Mouse (Mus musculus) embryo, embryonic 9.5 days (tissue): Measurements from ENCODE around the gene Tmem30c.

ENCODE experiments used
- DNase-seq: peaks from one replicate; pipeline ENCODE4 v3.0.0-alpha.2; 2017; ENCODE audit errors: extremely low spot score

Tmem30c gene

GRCm38 (mm10) chr16:57295216-57295934, 2.7 kb upstream of the Tmem30c start:
- no peak for DNase-seq

DNA sequence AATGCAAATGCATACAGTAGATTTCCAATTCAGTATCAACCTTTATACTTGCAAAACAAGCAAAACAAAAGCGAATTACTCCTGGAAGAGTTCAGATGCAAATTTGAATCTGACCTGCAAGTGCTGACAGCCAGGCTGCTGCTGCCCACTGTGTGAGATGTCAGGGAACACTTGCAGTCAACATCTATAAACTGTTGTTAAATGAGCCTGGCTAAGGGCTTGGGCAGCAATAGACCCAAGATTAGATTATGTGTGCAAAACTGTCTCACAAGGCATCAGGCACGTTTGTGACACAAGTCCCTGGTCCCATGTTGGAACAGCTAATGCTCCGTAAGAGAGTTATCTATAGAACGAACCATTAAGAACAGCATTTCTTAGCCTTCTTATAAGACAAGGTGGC, 369 bp downstream of the Tmem30c start:
- no peak for DNase-seq

DNA sequence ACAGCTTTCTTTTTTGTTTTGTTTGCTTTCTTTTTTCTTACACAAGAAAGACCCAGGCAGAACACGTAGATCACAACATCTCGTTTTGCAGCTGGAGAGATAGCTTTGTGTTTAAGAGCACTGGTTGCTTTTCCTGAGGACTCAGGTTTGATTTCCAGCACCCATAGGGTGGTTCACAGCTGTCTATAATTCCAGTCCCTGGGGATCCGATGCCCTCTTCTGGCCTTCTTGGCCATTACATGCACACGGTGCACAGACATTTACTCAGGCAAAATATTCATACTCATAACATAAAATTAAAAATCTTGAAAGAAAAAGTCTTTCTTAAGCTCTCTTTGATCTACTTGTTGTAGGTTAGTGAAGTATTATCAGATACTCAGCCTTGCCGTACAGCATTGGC, 969 bp downstream of the Tmem30c start:
- no peak for DNase-seq

DNA sequence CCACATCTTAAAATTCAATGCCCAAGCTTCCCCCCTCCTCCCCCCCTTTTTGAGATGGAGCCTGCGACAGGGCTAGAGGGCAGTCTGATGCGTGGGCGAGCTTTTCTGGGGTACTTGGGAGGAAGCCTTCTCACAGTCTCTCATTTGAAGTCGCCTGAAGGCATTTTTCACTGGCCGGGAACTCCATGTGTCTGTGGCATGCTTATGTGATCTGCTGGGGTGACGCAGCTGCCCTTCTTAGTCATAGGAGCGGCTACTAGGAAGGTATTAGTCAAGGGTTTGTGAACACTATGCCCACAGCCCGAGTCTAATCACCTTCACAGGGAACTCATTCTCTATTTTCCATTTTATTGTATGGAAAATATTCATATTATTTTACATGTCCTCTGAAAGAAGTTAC, 11.2 kb downstream of the Tmem30c start:
- DNase-seq = no peak

DNA sequence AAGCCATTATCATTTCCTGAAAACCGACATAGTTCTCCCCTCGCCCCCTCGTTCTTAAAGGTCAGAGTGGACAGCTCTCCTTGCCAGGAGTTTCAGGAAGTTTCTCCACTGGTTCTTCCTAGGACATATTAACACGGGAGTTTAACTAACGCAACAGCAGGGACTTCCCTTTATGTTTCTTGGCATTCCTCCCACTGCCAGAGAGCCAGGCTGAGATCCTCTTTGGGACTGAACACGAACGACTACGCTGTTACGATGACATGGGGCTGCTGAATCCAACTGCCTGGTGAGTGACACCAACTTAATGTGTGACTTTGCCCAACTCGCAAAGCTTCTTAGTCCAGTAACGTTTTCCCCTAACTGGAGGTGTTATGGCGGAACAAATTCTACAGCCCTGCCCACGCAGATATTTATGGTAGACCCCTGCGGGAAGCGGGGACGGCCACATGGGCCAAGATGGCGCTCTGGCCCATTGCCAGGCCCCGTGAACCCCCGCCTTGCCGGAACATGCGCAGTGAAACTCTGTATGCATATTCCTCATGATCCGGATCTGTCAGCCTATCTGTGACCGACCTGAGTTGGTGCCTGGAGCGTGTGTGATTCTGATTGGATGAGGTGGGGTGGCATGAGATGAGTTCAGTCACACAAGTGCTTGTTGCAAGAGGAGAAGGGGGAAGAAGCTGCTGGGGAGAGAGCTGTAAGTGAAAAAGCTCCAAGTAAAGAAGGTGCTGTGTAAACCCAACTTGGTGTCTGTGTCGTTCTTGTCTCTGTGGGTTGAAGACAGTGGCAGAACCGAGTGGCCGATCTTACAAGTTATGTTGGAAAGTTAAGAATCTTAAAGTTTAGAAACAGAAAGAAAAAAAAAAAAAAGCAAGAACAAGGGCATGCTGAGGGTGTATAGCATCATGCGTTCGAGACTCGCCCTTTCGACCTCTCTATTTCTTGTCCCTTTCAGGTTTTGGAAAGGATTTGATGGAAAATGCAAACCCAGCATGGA, 12.1 kb downstream of the Tmem30c start:
- no peak for DNase-seq

- no peak for DNase-seq
Observed at GRCm38 (mm10) chr16:57278976-57279626, 13.6 kb downstream of the Tmem30c start.

DNA sequence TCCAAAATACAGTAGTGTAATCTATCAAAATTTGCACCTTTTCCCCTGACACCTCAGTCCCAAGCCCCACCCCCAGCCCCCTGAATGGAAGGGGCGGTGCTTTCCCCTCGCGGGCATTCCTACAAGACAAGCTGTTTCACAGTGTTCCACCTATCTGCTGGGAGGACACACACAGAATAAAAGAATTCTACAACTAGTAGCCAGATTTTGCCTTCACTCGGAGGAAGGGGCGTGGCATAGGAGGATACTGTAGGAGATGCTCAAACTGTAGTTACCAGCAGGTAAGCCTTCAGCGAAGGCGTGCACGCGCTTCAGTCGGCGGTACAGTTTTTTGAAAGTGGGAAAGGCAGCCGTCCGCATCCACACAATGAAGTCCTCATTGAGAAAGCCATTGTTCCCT, 22.9 kb downstream of the Tmem30c start:
- no peak for DNase-seq

DNA sequence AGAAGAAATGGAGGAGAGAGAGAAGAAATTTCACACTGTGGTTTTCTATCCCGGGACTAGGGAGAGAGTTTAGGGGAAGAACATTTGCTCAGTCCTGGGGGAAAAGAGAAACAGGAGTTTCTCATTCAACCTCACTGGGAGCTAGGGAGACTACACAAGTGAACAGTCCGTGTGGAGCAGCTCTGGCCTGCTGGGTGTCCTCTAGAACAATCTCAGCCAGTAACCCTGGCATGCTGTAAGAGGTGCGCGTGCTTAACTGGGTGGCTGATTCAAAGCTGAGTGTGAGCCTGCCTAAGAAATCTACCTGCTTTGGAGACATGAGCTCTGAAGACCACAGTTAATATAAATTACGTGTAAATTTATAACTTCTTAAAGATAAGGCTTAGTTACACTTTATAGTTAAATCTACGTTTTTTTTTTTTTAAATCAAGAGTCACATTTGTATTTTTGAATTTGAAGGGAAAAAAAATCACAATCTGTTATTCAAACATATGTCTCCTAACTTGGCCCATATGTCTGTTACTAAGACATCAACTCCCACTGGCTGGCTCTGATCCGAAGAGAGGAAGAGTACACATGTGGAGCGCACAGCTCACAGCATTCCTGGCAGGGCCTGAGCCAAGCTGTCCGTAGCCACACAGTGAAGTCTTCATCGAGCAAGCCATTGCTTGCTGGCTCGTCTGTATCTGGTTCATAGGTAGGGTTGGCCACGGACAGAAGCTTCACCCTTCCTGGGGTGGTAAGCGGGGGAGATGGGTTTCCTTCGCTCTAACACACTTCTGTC, 24.4 kb downstream of the Tmem30c start:
- DNase-seq = no peak

GRCm38 (mm10) chr16:57267068-57267467, 25.6 kb downstream of the Tmem30c start:
- DNase-seq = no peak

GRCm38 (mm10) chr16:57260152-57260551, 32.5 kb downstream of the Tmem30c start:
- no peak for DNase-seq

DNA sequence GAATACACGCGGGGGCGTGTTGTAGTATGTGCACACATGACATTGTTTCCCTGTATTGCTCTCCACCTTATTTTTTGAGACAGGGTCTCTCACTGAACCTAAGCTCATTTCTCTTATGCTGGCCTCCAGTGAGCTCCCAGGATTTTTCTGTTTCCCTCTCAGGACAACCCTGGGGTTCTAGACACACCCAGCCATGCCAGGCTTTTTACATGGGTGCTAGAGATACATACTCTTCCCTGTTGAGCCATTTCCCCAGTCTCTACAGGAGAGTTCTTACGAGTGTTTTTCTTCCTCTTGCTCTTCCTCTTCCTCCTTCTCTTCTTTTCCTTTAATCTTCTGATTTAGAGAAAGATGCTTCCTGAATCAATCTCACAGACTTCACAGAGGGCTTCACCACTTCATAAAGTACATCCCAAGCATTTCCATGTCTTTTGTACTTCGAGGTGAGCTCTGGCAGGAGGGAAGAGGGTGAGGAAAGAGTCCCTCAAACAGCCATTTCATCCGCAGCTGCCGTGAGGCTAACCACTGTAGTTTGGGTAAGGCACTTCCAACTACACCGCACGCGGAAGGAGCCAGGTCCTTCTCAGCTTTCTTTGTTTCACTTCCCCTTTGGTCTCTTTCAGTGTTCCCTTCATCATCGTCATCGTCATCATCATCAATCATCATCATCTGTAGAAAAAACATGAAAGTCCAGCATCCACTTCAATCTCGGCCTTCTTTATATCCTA, 33.1 kb downstream of the Tmem30c start:
- DNase-seq = no peak

DNA sequence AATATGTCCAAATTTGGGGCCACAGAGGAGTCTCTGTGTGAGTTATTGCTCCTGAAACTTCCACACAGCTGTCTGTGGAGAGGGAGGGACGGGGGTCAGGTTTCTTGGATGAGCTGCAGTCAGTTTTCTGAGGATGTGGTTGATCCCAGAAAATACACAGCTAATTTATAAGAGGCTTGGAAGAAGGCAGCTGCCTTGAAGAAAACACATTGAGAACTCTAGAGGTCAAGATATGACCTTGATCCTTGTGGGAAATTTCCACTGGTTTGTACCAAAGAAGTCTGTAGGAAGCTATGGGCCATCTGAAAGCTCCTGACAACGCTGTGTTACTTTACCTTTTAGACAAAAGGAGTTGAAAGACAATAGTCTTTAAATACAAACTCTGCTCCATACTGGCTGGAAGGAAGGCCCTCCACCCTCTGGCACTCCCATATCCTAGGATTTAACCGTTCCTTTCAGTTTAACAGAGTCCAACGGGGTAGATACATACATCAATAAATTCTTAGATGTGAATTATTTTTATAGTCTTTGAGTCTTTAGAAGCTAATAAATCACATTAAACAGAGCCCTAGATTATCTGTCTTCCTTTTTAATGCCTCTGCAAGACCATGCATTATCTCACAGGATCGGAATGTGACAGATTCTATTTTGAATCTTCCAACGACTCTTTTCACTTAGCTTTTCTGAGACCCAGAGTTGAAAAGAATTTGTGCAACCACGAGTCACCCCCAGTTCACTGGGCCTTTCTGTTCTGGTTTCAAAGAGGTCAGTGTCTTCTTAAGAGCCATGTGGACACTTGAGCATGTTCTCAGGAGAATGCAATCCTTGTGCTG, 40.9 kb downstream of the Tmem30c start:
- DNase-seq = no peak

DNA sequence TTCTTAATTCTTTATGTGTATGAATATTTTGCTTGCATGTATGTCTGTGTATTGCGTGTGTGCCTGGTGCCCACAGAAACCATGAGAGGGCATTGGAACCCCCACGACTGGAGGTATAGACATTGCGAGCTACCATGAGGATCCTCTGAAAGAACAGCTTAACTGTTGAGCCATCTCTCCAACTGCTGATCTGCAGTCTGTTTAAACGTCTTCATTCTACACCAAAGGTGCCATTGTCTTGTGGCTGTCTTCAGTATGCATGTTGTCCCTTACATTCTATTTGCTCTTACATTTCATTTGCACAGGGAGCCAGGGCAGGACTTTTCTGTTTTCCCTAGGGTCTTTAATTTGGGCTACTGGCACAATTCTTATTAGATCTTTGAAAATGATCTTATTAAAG, 41.7 kb downstream of the Tmem30c start:
- DNase-seq = no peak

- no peak for DNase-seq
Observed at GRCm38 (mm10) chr16:57247464-57247863, 45.2 kb downstream of the Tmem30c start.

DNA sequence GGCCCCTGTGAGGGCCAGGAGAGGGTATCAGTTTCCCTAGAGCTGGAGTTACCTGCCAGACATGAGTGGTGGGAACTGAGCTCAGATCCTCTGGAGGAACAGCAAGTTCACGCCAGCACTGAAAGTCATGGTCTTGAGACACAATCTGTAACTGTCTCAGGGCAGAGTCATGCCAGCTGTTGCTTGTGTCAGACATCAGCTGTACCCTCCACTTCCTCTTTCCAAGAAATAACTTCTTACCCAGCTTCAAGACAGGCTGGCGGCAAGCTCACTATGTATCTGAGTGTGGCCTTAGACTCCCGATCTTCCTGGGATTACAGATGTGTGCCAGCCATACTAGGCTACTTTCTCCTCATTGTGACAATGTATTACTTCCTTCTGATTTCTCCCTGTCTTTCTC, 46.1 kb downstream of the Tmem30c start:
- DNase-seq = no peak

DNA sequence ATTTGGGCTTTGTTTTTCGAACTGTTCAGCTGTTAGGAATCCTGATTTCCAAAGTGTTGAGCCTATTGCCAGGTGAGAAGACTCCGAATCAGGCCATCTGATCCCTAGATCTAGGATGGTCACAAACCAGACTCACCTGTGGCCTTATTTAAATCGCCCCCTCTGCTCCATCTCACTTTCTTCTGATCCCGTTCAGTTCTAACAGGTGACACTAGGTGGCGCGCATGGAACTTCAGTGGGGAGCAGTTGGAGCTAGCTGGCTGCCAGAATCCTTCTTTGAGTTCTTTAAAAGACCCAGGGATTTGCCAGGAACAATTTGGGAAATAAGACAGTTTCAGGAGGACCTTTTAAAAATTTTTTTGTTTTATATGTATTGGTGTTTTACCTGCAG, 48.8 kb downstream of the Tmem30c start:
- DNase-seq = peak; percentile 82

- DNase-seq = peak; percentile 24
Observed at GRCm38 (mm10) chr16:57243205-57243857, 49.3 kb downstream of the Tmem30c start.

- no peak for DNase-seq
Observed at GRCm38 (mm10) chr16:57242857-57243204, 49.8 kb downstream of the Tmem30c start.

DNA sequence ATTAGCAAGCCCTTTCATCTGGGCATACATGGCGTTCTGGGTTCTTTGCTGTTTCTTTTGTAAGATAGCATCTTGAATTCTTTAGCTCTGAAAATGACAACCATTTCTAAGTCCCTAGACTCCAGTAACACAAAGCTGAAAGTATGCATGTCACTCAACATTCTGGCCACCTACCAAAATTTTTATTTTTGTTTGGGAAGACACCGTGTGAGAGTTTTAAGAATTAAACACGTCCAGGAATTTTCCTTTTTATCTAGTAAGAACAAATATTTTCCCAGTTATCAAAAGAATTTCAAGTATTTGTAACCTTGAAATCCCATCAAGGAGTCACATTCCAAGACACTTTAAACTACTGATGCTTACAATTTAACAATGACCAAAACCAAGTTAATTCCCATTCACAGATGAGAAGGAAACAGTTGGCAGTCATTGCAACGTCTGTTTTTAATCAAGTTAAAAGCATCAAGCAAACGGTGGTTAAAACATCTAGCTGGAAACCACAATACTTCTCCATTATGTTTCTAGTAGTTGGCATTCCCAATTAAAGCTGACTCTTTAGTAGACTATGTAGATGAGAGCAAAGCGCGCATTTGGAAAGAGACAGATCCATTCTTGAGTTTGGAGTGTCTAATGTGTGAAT, 56.7 kb downstream of the Tmem30c start:
- DNase-seq = no peak
